Mouse (Mus musculus): Measurements from ENCODE around the gene Misp. TPM values are rescaled to one million over a fixed set of nuclear protein-coding genes. Genes with fewer than 3 reads are reported as not detected.

The Misp gene
- polyA plus RNA-seq, 1 experiment from 2014 or later, result 7.8 TPM

- WGBS, result 34% methylated on average over 15 of the region's 15 CpGs
- Histone ChIP-seq H3K4me1 (peaks cover 34% of the 10 kb centered on the region), H3K27me3 (no peaks in the 10 kb centered on the region), H3K36me3 (no peaks in the 10 kb centered on the region), H3K4me3 (replicated peaks) (no peak overlapping the region), H3K9ac (no peak overlapping the region), H3K9me3 (replicated peaks) (no peaks in the 10 kb centered on the region), H3K27ac (replicated peaks) (no peak overlapping the region), H3K4me2 (replicated peaks) (no peak overlapping the region)
- no peak for ATAC-seq (ENCODE audit: insufficient number of reproducible peaks, low FRiP score, low TSS enrichment, low read depth)
Measured at GRCm38 (mm10) chr10:79797326-79797725, 23.5 kb upstream of the Misp start.

DNA sequence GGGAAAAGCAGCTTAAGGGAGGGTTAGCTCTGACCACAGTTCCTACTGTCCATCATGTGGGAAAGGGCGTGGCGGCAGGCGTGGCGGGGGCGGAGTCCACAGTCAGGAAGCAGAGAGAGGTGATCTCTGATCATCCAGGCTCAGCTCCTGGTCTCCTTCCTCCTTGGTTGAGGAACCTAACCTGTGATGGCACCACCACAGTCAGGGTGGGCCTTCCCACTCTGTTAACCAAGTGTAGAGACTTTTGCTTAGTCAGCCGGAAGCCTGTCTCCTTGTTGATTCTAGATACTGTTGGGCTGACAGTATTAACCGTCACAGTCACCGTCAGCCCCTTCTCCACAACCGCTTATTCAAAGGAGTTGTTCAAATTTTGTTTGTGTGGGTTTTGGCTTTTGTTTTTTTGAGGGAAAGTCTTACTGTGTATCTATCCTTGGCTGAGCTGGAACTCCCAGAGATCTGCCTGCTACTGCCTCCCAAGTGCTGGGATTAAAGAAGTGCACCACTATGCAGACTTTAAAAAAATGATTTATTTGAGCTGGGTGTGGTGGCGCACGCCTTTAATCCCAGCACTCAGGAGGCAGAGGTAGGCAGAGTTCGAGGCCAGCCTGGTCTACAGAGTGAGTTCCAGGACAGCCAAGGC is 22.4 kb upstream of the Misp start:
- no peaks in the 10 kb centered on the region for H3K9me3 ChIP-seq (replicated peaks)
- H3K36me3 ChIP-seq, result no peaks in the 10 kb centered on the region
- no peak for ATAC-seq (ENCODE audit: insufficient number of reproducible peaks, low FRiP score, low TSS enrichment, low read depth)
- no peak overlapping the region for H3K4me3 ChIP-seq (replicated peaks)
- WGBS, result 90% methylated on average over 12 of the region's 12 CpGs
- H3K9ac ChIP-seq, result no peak overlapping the region
- H3K4me2 ChIP-seq (replicated peaks), result no peak overlapping the region
- H3K4me1 ChIP-seq, result peaks cover 40% of the 10 kb centered on the region
- no peak overlapping the region for H3K27ac ChIP-seq (replicated peaks)
- no peaks in the 10 kb centered on the region for H3K27me3 ChIP-seq

GRCm38 (mm10) chr10:79800508-79800907 is 20.3 kb upstream of the Misp start:
- 68% methylated on average over 11 of the region's 11 CpGs for WGBS
- Histone ChIP-seq H3K9ac (no peak overlapping the region), H3K36me3 (no peaks in the 10 kb centered on the region), H3K9me3 (replicated peaks) (no peaks in the 10 kb centered on the region), H3K27me3 (no peaks in the 10 kb centered on the region), H3K27ac (replicated peaks) (no peak overlapping the region), H3K4me1 (peaks cover 36% of the 10 kb centered on the region), H3K4me2 (replicated peaks) (no peak overlapping the region), H3K4me3 (replicated peaks) (no peak overlapping the region)
- no peak for ATAC-seq (ENCODE audit: insufficient number of reproducible peaks, low FRiP score, low TSS enrichment, low read depth)

DNA sequence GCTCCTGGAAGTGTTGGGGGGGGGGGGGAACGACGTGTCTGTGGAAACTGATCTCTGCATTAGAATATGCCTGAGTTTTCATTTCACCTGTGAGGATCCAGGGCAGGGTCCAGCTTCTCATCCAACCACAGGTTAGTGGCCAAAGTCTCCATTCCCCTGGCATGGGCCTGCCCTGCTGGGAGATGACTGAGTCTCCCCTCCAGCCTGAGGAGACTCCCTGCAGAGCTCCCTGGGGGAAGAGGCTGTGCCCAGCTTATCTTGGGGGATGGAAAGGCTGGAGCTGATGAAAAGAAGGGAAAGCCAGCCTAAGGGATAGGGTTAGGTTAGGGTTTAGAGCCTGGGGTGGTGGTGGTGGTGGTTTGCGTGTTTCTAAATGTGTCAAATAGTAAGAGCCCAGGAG is 19.0 kb upstream of the Misp start:
- Histone ChIP-seq H3K4me2 (replicated peaks) (no peak overlapping the region), H3K27ac (replicated peaks) (no peak overlapping the region), H3K27me3 (no peaks in the 10 kb centered on the region), H3K9me3 (replicated peaks) (no peaks in the 10 kb centered on the region), H3K4me3 (replicated peaks) (no peak overlapping the region), H3K36me3 (no peaks in the 10 kb centered on the region), H3K4me1 (peaks cover 41% of the 10 kb centered on the region), H3K9ac (no peak overlapping the region)
- WGBS, result 39% methylated on average over 3 of the region's 3 CpGs
- ATAC-seq (ENCODE audit: insufficient number of reproducible peaks, low FRiP score, low TSS enrichment, low read depth), result no peak

- Histone ChIP-seq H3K27me3 (no peaks in the 10 kb centered on the region), H3K9ac (no peak overlapping the region), H3K27ac (replicated peaks) (peak overlapping the region; percentile 39; the same call in 1 of the 2 replicates), H3K36me3 (0 out of 2 replicates have a peak, but pooled peaks cover 2% of the 10 kb centered on the region), H3K4me2 (replicated peaks) (no peak overlapping the region), H3K4me1 (peaks cover 39% of the 10 kb centered on the region), H3K9me3 (replicated peaks) (no peaks in the 10 kb centered on the region), H3K4me3 (replicated peaks) (no peak overlapping the region)
- WGBS, result 55% methylated on average over 11 of the region's 11 CpGs
- ATAC-seq (ENCODE audit: insufficient number of reproducible peaks, low FRiP score, low TSS enrichment, low read depth), result no peak
Measured at GRCm38 (mm10) chr10:79802331-79802971, 18.3 kb upstream of the Misp start.

- Histone ChIP-seq H3K9ac (no peak overlapping the region), H3K4me2 (replicated peaks) (peak overlapping the region; percentile 40), H3K27ac (replicated peaks) (peak overlapping the region; percentile 13; the same call in 1 of the 2 replicates), H3K27me3 (no peaks in the 10 kb centered on the region), H3K4me1 (peaks cover 34% of the 10 kb centered on the region), H3K9me3 (replicated peaks) (no peaks in the 10 kb centered on the region), H3K36me3 (peaks cover 11% of the 10 kb centered on the region; the same call in 1 of the 2 replicates), H3K4me3 (replicated peaks) (no peak overlapping the region; the same call in 1 of the 2 replicates)
- peak; percentile 69 for ATAC-seq (ENCODE audit: insufficient number of reproducible peaks, low FRiP score, low TSS enrichment, low read depth)
- WGBS, result 9% methylated on average over 29 of the region's 29 CpGs
Measured at GRCm38 (mm10) chr10:79803716-79804323, 17.0 kb upstream of the Misp start.

GRCm38 (mm10) chr10:79805636-79806035 is 15.2 kb upstream of the Misp start:
- H3K4me3 ChIP-seq (replicated peaks), result no peak overlapping the region
- ATAC-seq (ENCODE audit: insufficient number of reproducible peaks, low FRiP score, low TSS enrichment, low read depth), result no peak
- H3K27me3 ChIP-seq, result no peaks in the 10 kb centered on the region
- no peak overlapping the region for H3K4me2 ChIP-seq (replicated peaks)
- WGBS, result 55% methylated on average over 11 of the region's 11 CpGs
- no peak overlapping the region for H3K27ac ChIP-seq (replicated peaks)
- peaks cover 34% of the 10 kb centered on the region for H3K4me1 ChIP-seq
- H3K36me3 ChIP-seq, result peaks cover 19% of the 10 kb centered on the region
- H3K9me3 ChIP-seq (replicated peaks), result no peaks in the 10 kb centered on the region
- no peak overlapping the region for H3K9ac ChIP-seq

GRCm38 (mm10) chr10:79806331-79806730 is 14.5 kb upstream of the Misp start:
- Histone ChIP-seq H3K9me3 (replicated peaks) (no peaks in the 10 kb centered on the region), H3K4me3 (replicated peaks) (no peak overlapping the region), H3K4me1 (peaks cover 31% of the 10 kb centered on the region), H3K36me3 (peaks cover 24% of the 10 kb centered on the region), H3K9ac (no peak overlapping the region), H3K27me3 (no peaks in the 10 kb centered on the region), H3K27ac (replicated peaks) (no peak overlapping the region), H3K4me2 (replicated peaks) (no peak overlapping the region)
- no peak for ATAC-seq (ENCODE audit: insufficient number of reproducible peaks, low FRiP score, low TSS enrichment, low read depth)
- WGBS, result 85% methylated on average over 9 of the region's 9 CpGs

GRCm38 (mm10) chr10:79806972-79807371 is 13.8 kb upstream of the Misp start:
- Histone ChIP-seq H3K4me2 (replicated peaks) (no peak overlapping the region), H3K9me3 (replicated peaks) (no peaks in the 10 kb centered on the region), H3K9ac (no peak overlapping the region), H3K36me3 (peaks cover 28% of the 10 kb centered on the region), H3K27ac (replicated peaks) (no peak overlapping the region), H3K4me1 (peaks cover 28% of the 10 kb centered on the region), H3K27me3 (no peaks in the 10 kb centered on the region), H3K4me3 (replicated peaks) (no peak overlapping the region)
- no peak for ATAC-seq (ENCODE audit: insufficient number of reproducible peaks, low FRiP score, low TSS enrichment, low read depth)
- 75% methylated on average over 10 of the region's 10 CpGs for WGBS

DNA sequence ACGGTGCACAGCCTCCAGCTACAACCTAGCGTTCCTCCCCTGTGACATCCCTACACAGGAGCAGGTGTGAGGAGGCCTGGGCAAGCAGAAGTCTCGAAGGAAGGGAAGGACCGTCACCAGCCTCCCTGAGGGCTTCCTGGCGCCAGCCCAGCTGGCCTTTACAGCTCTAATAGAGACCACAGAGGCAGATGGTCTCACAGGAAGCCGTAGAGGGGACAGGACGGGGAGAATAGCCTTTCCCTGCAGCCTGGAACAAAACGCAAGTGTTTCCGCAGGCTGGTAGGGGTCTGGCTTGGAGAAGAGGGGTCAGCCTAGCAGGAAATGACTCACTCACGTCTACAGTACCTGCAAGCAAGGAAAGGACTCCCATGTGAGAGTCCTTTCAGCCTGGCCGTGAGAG is 13.0 kb upstream of the Misp start:
- Histone ChIP-seq H3K4me2 (replicated peaks) (no peak overlapping the region), H3K9me3 (replicated peaks) (no peaks in the 10 kb centered on the region), H3K27ac (replicated peaks) (peak overlapping the region; percentile 55; the same call in 1 of the 2 replicates), H3K9ac (no peak overlapping the region), H3K36me3 (peaks cover 28% of the 10 kb centered on the region), H3K4me1 (peaks cover 19% of the 10 kb centered on the region), H3K4me3 (replicated peaks) (no peak overlapping the region), H3K27me3 (no peaks in the 10 kb centered on the region)
- 47% methylated on average over 11 of the region's 11 CpGs for WGBS
- ATAC-seq (ENCODE audit: insufficient number of reproducible peaks, low FRiP score, low TSS enrichment, low read depth), result 0 out of 2 replicates have a peak, but pooled peaks have one; percentile 20

DNA sequence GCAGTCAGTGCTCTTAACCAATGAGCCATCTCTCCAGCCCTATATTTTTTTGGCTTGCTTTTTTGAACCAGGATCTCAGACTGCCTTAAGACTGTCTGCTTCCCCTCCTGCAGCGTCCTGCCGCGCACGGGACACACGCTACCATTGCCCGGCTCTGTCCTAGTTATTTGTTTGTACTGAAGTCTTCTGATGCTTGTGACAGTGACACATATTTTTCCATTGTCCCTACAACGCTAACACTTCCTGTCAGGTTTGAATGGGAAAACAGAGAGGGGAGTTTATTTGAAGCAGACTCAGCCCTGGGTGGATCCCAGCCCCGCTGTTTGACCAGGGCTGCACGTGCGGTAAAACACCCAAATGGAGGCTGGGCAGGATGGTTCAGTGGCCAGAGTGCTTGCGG is 12.1 kb upstream of the Misp start:
- Histone ChIP-seq H3K27me3 (no peaks in the 10 kb centered on the region), H3K9me3 (replicated peaks) (no peaks in the 10 kb centered on the region), H3K36me3 (peaks cover 28% of the 10 kb centered on the region), H3K4me2 (replicated peaks) (no peak overlapping the region), H3K4me3 (replicated peaks) (no peak overlapping the region), H3K4me1 (peaks cover 11% of the 10 kb centered on the region), H3K9ac (no peak overlapping the region), H3K27ac (replicated peaks) (peak overlapping the region; percentile 55; the same call in 1 of the 2 replicates)
- WGBS, result 86% methylated on average over 11 of the region's 11 CpGs
- no peak for ATAC-seq (ENCODE audit: insufficient number of reproducible peaks, low FRiP score, low TSS enrichment, low read depth)

Data from embryonic facial prominence, embryonic 15.5 days (tissue).